Mouse (Mus musculus) neural tube, embryonic 13.5 days (tissue): ENCODE data around the gene Hspb1. TPM values are rescaled to one million over a fixed set of nuclear protein-coding genes. Genes with fewer than 3 reads are reported as not detected.

Experiments used
- ATAC-seq: fragments of 200-750 bp; cut with Nextera tagmentation; 2 replicates; pipeline ENCODE4 v1.8.0; 2017; ENCODE audit warnings: low read depth, mild to moderate bottlenecking, moderate TSS enrichment, moderate library complexity
- H3K27ac ChIP-seq: fragments of 300-500 bp; sonication (generic); replicated peaks from 2 replicates; pipeline ENCODE4 v1.5.1; 2015; ENCODE audit warnings: moderate library complexity, mild to moderate bottlenecking, inconsistent platforms
- H3K27me3 ChIP-seq: fragments of 300-500 bp; sonication (generic); 2 replicates; pipeline ENCODE4 v1.6.1; 2015; ENCODE audit warnings: mild to moderate bottlenecking, inconsistent platforms
- H3K36me3 ChIP-seq: fragments of 300-500 bp; sonication (generic); 2 replicates; pipeline ENCODE4 v1.6.1; 2015; ENCODE audit warnings: mild to moderate bottlenecking, inconsistent platforms
- H3K4me1 ChIP-seq: fragments of 300-500 bp; sonication (generic); replicated peaks from 2 replicates; pipeline ENCODE4 v1.6.1; 2015; ENCODE audit warnings: inconsistent platforms
- H3K4me2 ChIP-seq: fragments of 300-500 bp; sonication (generic); 2 replicates; pipeline ENCODE4 v1.6.1; 2015; ENCODE audit warnings: inconsistent platforms, mild to moderate bottlenecking, moderate library complexity
- H3K4me3 ChIP-seq: fragments of 300-500 bp; sonication (generic); 2 replicates; pipeline ENCODE4 v1.5.1; 2015; ENCODE audit warnings: mild to moderate bottlenecking, inconsistent platforms
- H3K9ac ChIP-seq: fragments of 300-500 bp; sonication (generic); 2 replicates; pipeline ENCODE4 v1.6.1; 2015; ENCODE audit warnings: moderate library complexity, mild to moderate bottlenecking, inconsistent platforms
- H3K9me3 ChIP-seq: fragments of 300-500 bp; sonication (generic); 2 replicates; pipeline ENCODE4 v1.6.1; 2016; ENCODE audit warnings: inconsistent platforms
- WGBS: fragments of 180-500 bp; shearing (Covaris S2); methylation state at CpG from one replicate; pipeline ENCODE4 v1.1.7; 2015; 5-methylcytosine and 5-hydroxymethylcytosine counted together
- polyA plus RNA-seq: library from polyadenylated mRNA; unstranded; fragments of >200 nt; fragmentation: Nextera tagmentation; extraction: Ambion mirVana; gene quantifications from 2 replicates; pipeline ENCODE4 v1.2.1, GENCODE M21; 2015

Hspb1 gene
- polyA plus RNA-seq, 1 experiment from 2014 or later: 15.8 TPM

- Histone ChIP-seq H3K4me1 (peaks cover 25% of the 10 kb centered on the region), H3K27ac (peak overlapping the region; percentile 59), H3K27me3 (peaks cover 65% of the 10 kb centered on the region), H3K9me3 (no peaks in the 10 kb centered on the region), H3K9ac (peak overlapping the region; percentile 83), H3K4me2 (peak overlapping the region; percentile 75), H3K4me3 (peak overlapping the region; percentile 45), H3K36me3 (peaks cover 31% of the 10 kb centered on the region)
- under 1% methylated on average over 64 of the region's 89 CpGs for WGBS
- ATAC-seq: peak; percentile 54
Observed at GRCm38 (mm10) chr5:135867637-135868593, 19.8 kb upstream of the Hspb1 start.

GRCm38 (mm10) chr5:135868653-135869052, 19.1 kb upstream of the Hspb1 start:
- H3K4me2 ChIP-seq: peak overlapping the region; percentile 75

DNA sequence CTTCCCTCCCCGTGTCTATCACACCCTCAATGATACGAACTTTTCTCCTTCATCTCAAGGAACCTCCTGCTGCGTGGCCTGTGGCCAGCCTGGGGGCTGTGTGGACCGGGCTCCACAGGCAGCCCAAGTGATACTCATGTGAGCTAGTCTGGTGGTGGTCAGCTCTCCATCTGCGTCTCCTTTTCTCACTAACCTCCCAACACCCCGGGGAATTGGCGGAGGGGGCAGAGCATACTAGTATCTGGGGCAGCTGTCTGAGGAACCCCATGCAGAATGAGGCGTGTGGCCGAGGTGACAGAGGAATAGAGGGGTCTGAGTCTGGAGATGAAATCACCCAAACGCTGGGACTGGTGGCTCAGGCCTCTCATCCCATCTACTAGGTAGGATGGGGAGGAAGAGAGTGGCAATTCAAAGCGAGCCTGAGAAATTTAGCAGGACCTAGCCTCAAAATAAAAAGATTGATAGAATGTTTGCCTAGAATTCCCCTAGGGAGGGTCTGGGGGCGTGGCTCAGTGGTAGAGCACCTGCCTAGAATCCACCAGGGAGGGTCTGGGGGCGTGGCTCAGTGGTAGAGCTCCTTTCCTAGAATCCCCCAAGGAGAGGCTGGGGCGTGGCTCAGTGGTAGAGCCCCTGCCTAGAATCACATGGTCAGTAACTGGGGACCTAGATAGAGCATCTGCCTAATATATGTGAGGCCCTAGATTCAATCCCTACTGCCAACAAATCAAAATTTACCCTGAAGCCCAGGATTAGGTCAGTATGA, 17.9 kb upstream of the Hspb1 start:
- Histone ChIP-seq H3K9ac (no peak overlapping the region), H3K4me2 (peak overlapping the region; percentile 75), H3K36me3 (peaks cover 26% of the 10 kb centered on the region), H3K27ac (no peak overlapping the region), H3K4me3 (0 out of 2 replicates have a peak overlapping the region, but pooled peaks have one; percentile 45), H3K9me3 (no peaks in the 10 kb centered on the region), H3K27me3 (peaks cover 68% of the 10 kb centered on the region), H3K4me1 (peaks cover 25% of the 10 kb centered on the region)
- no peak for ATAC-seq
- WGBS: 62% methylated on average over 14 of the region's 14 CpGs

More at GRCm38 (mm10) chr5:135868653-135869052, 19.1 kb upstream of the Hspb1 start:
- Histone ChIP-seq H3K9me3 (no peaks in the 10 kb centered on the region), H3K27me3 (peaks cover 70% of the 10 kb centered on the region), H3K4me1 (peaks cover 25% of the 10 kb centered on the region), H3K4me3 (peak overlapping the region; percentile 45), H3K9ac (peak overlapping the region; percentile 83), H3K36me3 (peaks cover 30% of the 10 kb centered on the region), H3K27ac (0 out of 2 replicates have a peak overlapping the region, but pooled peaks have one; percentile 0)
- peak; percentile 30 for ATAC-seq
- 3% methylated on average over 27 of the region's 27 CpGs for WGBS

DNA sequence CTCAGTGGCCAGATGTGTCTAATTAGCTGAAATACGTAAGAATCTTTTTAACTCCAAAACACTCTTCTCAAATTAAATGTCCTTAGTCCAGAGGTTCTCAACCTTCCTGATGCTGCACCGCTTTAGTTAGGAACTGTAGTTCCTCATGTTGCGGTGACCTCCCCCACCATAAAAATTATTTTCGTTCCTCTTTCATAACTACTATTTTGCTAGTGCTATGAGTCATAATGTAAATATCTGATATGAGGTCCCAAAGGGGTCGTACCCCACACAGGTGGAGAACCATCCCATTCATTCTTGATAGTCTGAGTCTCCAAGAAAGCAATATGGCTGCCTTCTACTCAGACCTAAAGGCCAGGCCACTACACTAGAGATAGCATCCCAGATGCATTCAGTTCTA, 17.2 kb upstream of the Hspb1 start:
- peaks cover 20% of the 10 kb centered on the region; the same call in 1 of the 2 replicates for H3K36me3 ChIP-seq
- 89% methylated on average over 5 of the region's 5 CpGs for WGBS
- no peak overlapping the region for H3K4me3 ChIP-seq
- H3K27ac ChIP-seq: no peak overlapping the region
- no peak for ATAC-seq
- peaks cover 62% of the 10 kb centered on the region for H3K27me3 ChIP-seq
- no peaks in the 10 kb centered on the region for H3K9me3 ChIP-seq
- H3K4me2 ChIP-seq: no peak overlapping the region
- no peak overlapping the region for H3K9ac ChIP-seq
- H3K4me1 ChIP-seq: peaks cover 25% of the 10 kb centered on the region

DNA sequence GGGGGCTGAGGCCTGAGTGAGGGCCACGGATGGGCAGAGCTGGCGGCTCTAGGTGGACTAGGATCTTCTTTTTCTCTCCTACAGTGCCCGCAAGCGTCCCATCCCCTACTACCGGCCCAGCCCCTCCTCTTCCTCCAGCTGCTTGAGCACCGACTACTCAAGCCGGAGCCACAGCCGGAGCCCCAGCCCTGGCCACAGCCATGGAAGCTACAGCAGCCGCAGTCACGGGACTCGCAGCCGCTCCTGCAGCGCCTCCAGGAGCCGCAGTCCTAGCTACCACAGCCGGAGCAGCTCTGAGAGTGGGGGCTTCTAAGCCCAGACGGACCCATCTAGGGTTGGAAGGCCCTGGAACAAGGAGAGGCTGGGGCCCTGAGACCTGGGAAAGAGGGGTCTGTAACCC, 14.7 kb upstream of the Hspb1 start:
- peaks cover 51% of the 10 kb centered on the region for H3K27me3 ChIP-seq
- ATAC-seq: no peak
- no peak overlapping the region for H3K4me2 ChIP-seq
- H3K4me1 ChIP-seq: peaks cover 20% of the 10 kb centered on the region
- no peaks in the 10 kb centered on the region for H3K9me3 ChIP-seq
- WGBS: 15% methylated on average over 16 of the region's 16 CpGs
- no peak overlapping the region for H3K27ac ChIP-seq
- peaks cover 20% of the 10 kb centered on the region; the same call in 1 of the 2 replicates for H3K36me3 ChIP-seq
- no peak overlapping the region for H3K4me3 ChIP-seq
- 0 out of 2 replicates have a peak overlapping the region, but pooled peaks have one; percentile 26 for H3K9ac ChIP-seq

DNA sequence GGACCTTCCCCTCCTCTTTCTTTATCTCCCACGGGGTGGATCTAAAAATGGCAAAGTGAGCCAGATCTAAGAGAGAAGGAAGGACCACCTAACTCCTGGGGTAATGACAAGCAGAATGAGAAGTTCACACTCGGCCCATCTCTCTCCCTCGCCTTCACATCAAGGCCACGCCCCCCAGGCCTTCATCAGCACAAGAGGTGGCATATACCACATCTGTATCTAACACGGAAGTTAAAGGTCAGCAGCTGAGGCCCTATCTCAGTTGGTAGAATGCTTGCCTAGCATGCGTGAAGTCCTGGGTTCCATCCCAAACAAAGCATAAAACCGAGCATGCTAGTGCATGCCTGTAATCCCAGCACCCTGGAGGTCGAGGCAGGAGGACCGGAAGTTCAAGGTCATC, 14.0 kb upstream of the Hspb1 start:
- no peak overlapping the region for H3K27ac ChIP-seq
- ATAC-seq: no peak
- peaks cover 20% of the 10 kb centered on the region; the same call in 1 of the 2 replicates for H3K36me3 ChIP-seq
- no peak overlapping the region for H3K4me2 ChIP-seq
- no peak overlapping the region for H3K9ac ChIP-seq
- no peaks in the 10 kb centered on the region for H3K9me3 ChIP-seq
- H3K4me1 ChIP-seq: peaks cover 17% of the 10 kb centered on the region
- H3K4me3 ChIP-seq: no peak overlapping the region
- H3K27me3 ChIP-seq: peaks cover 43% of the 10 kb centered on the region
- WGBS: 61% methylated on average over 9 of the region's 9 CpGs

DNA sequence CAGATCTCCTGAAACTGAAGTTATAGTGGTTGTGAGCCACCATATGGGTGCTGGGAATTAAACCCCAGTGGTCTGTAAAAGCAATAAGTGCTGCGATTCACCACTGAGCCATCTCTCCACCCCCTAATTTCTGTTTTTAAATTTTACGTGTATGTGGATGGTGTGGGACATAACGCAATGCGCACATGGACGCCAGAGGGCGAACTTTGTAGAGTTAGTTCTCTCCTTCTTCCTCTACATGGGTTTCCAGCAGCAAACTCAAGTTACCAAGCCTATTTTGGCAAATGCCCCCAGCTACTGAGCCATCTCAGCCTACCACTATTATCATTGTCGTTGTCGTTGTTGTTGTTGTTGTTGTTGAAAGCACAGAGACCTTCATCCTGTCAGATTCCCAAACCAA, 10.5 kb upstream of the Hspb1 start:
- Histone ChIP-seq H3K27ac (0 out of 2 replicates have a peak overlapping the region, but pooled peaks have one; percentile 56), H3K9ac (peak overlapping the region; percentile 65)

DNA sequence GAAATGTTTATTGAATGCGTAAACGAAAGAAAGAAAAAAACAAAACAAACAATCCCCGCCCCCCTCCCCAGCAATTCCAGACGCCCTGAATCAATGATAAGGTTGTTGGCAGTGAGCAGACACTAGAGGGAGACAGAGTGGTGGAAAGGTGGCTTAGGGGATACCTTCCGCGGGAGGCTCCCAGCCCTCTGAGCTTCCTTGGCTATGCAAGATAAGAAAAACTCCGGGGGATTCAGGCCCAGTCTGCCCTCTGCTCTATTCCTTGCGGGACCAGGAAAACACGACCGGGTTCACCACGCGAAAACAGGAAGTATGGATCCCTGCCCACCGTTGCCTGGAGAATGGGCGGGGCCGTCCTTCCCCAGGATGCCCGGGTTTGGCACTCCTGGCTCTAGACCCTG, 9.9 kb upstream of the Hspb1 start:
- H3K36me3 ChIP-seq: no peaks in the 10 kb centered on the region
- H3K9me3 ChIP-seq: no peaks in the 10 kb centered on the region
- peaks cover 24% of the 10 kb centered on the region for H3K4me1 ChIP-seq
- H3K9ac ChIP-seq: peak overlapping the region; percentile 65
- H3K27ac ChIP-seq: 0 out of 2 replicates have a peak overlapping the region, but pooled peaks have one; percentile 56
- peak overlapping the region; percentile 57 for H3K4me2 ChIP-seq
- WGBS: under 1% methylated on average over 16 of the region's 16 CpGs
- peak; percentile 40; the same call in 1 of the 2 replicates for ATAC-seq
- H3K4me3 ChIP-seq: peak overlapping the region; percentile 34
- H3K27me3 ChIP-seq: peaks cover 8% of the 10 kb centered on the region

More for the DNA sequence above, 10.5 kb upstream of the Hspb1 start:
- H3K9me3 ChIP-seq: no peaks in the 10 kb centered on the region
- ATAC-seq: 0 out of 2 replicates have a peak, but pooled peaks have one; percentile 28
- peak overlapping the region; percentile 57 for H3K4me2 ChIP-seq
- H3K36me3 ChIP-seq: no peaks in the 10 kb centered on the region
- H3K4me1 ChIP-seq: peaks cover 24% of the 10 kb centered on the region
- WGBS: 25% methylated on average over 8 of the region's 8 CpGs
- peaks cover 11% of the 10 kb centered on the region for H3K27me3 ChIP-seq
- 0 out of 2 replicates have a peak overlapping the region, but pooled peaks have one; percentile 34 for H3K4me3 ChIP-seq

DNA sequence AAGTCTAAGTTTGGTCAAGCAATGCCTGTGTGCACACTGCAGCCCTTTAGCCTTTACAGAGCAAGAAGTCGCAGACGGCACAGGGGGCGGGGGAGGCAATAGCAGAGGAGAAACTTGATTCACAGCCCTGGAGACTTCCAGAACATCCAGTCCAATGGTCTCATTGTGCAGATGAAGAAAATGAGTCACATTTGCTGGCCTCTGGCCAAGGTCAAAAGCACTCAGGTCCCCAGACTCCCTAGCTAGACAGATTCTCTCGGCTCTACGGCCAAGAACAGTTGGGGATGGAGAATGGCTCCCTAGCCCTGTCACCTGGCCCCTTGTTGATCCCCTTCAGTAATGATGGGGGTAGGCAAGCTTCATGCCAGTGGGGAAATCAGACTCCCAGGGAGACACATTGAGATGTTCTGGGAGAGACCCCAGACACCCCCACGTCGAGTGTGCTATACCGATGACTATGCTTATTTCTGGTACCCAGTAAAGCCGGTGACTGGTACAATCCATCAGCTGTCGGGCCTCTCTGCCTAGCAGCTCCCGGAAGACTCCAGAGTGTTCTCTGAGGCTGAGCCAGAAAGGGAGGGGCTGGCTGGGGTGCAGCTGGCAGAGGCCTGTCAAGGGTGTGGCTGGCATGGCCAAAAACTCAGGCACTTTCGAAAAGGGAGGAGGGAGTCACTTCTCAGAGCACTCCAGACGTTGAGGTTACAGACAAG, 8.1 kb upstream of the Hspb1 start:
- Histone ChIP-seq H3K4me2 (no peak overlapping the region), H3K27ac (0 out of 2 replicates have a peak overlapping the region, but pooled peaks have one; percentile 23), H3K36me3 (no peaks in the 10 kb centered on the region), H3K9ac (no peak overlapping the region), H3K4me3 (no peak overlapping the region), H3K27me3 (no peaks in the 10 kb centered on the region), H3K4me1 (peaks cover 24% of the 10 kb centered on the region), H3K9me3 (no peaks in the 10 kb centered on the region)
- WGBS: 35% methylated on average over 13 of the region's 13 CpGs
- peak; percentile 26; the same call in 1 of the 2 replicates for ATAC-seq

- Histone ChIP-seq H3K9me3 (no peaks in the 10 kb centered on the region), H3K27me3 (peaks cover 30% of the 10 kb centered on the region), H3K4me1 (peaks cover 22% of the 10 kb centered on the region), H3K27ac (no peak overlapping the region), H3K4me2 (no peak overlapping the region), H3K9ac (no peak overlapping the region), H3K4me3 (no peak overlapping the region), H3K36me3 (no peaks in the 10 kb centered on the region)
- WGBS: 72% methylated on average over 6 of the region's 6 CpGs
- ATAC-seq: no peak
Observed at GRCm38 (mm10) chr5:135884641-135885040, 3.1 kb upstream of the Hspb1 start.
